Mouse (Mus musculus) left cerebral cortex, adult 8-10 months (tissue): Measurements from ENCODE around the gene Eif2ak3. TPM values are rescaled to one million over a fixed set of nuclear protein-coding genes. Genes with fewer than 3 reads are reported as not detected.
A peak's percentile ranks its signal among the peaks of the same experiment; 100 is the strongest.
"Not testable (repeated sequence)": the region's sequence is repeated elsewhere in the genome, so short reads cannot be mapped to it uniquely, and the experiment has no call there.

ENCODE experiments used
- DNase-seq, 2 experiments: peaks; one replicate each; pipeline ENCODE4 v3.0.0; 2022; ENCODE audit warnings: low spot score in 2 of 2
- total RNA-seq, 4 experiments: library from RNA; stranded (reverse); gene quantifications; 2 replicates each; pipeline ENCODE4 v1.2.4; 2022

Eif2ak3 gene
- 10 to 100 TPM; 24.4 to 27.0 (median 25.8) TPM for total RNA-seq

- DNase-seq: peak; percentile 98 to 100
These were observed at the start of gene Eif2ak3 for GRCm38 (mm10) chr6:70844002-70844804. Eif2ak3 (plus strand) TSS chr6:70844515.

GRCm38 (mm10) chr6:70796940-70797339, 47.4 kb upstream of the Eif2ak3 start:
- DNase-seq: no peak

GRCm38 (mm10) chr6:70797581-70798251, 46.6 kb upstream of the Eif2ak3 start:
- DNase-seq: no peak

GRCm38 (mm10) chr6:70804632-70805031, 39.7 kb upstream of the Eif2ak3 start:
- DNase-seq: no peak

GRCm38 (mm10) chr6:70805267-70805666, 39.0 kb upstream of the Eif2ak3 start:
- peak in 1 of 2 experiments; percentile 45 for DNase-seq

GRCm38 (mm10) chr6:70805820-70806513, 38.3 kb upstream of the Eif2ak3 start:
- peak in 1 of 2 experiments; percentile 51 for DNase-seq

- no peak for DNase-seq
These were observed 37.8 kb upstream of the Eif2ak3 start for GRCm38 (mm10) chr6:70806514-70806912.

- DNase-seq: no peak
These were observed 33.8 kb upstream of the Eif2ak3 start for GRCm38 (mm10) chr6:70810524-70810923.

GRCm38 (mm10) chr6:70811557-70812525, 32.5 kb upstream of the Eif2ak3 start:
- DNase-seq: peak; percentile 50 to 81

- DNase-seq: no peak
These were observed 31.8 kb upstream of the Eif2ak3 start for GRCm38 (mm10) chr6:70812526-70812895.

- DNase-seq: no peak
These were observed 30.2 kb upstream of the Eif2ak3 start for GRCm38 (mm10) chr6:70813921-70814628.

- DNase-seq: no peak
These were observed 29.7 kb upstream of the Eif2ak3 start for GRCm38 (mm10) chr6:70814629-70814950.

GRCm38 (mm10) chr6:70815471-70815870, 28.8 kb upstream of the Eif2ak3 start:
- DNase-seq: no peak

- no peak for DNase-seq
These were observed 22.7 kb upstream of the Eif2ak3 start for GRCm38 (mm10) chr6:70821566-70821965.

GRCm38 (mm10) chr6:70822386-70822910, 21.9 kb upstream of the Eif2ak3 start:
- no peak for DNase-seq

GRCm38 (mm10) chr6:70823277-70823676, 21.0 kb upstream of the Eif2ak3 start:
- DNase-seq: not testable (repeated sequence)

GRCm38 (mm10) chr6:70824085-70824986, 20.0 kb upstream of the Eif2ak3 start:
- peak; percentile 57 to 75 for DNase-seq

GRCm38 (mm10) chr6:70824987-70825337, 19.4 kb upstream of the Eif2ak3 start:
- DNase-seq: no peak

- DNase-seq: no peak
These were observed 14.9 kb upstream of the Eif2ak3 start for GRCm38 (mm10) chr6:70829451-70829850.
